Mouse (Mus musculus): ENCODE data around the gene Zpbp2. TPM values are rescaled to one million over a fixed set of nuclear protein-coding genes. Genes with fewer than 3 reads are reported as not detected.

Gene Zpbp2
- total RNA-seq, 1 experiment = 0.22 TPM

- Histone ChIP-seq H3K4me1 (ENCODE audit: control insufficient read depth in 2 of 2, insufficient read depth in 2 of 2, low read length in 2 of 2, poor library complexity in 1 of 2) (peaks cover 0 to 18% of the 10 kb centered on the region in 2 experiments; a peak in 3 of 4 replicates), H3K27ac (ENCODE audit: insufficient read depth, low read depth, low read length, poor library complexity, severe bottlenecking) (no peak within 1 kb of the TSS; the same call in 1 of the 2 replicates), H3K36me3 (ENCODE audit: control insufficient read depth, insufficient read depth, low read length, poor library complexity, severe bottlenecking) (peaks cover 15% of the 10 kb centered on the region), H3K9me3 (ENCODE audit: control insufficient read depth, insufficient read depth, low read depth, low read length) (no peaks in the 10 kb centered on the region), H3K9ac (ENCODE audit: insufficient read depth, low read depth, low read length, poor library complexity, severe bottlenecking) (peak within 1 kb of the TSS; percentile 94), H3K4me3 (ENCODE audit: insufficient read depth in 1 of 2, low read depth in 1 of 2, low read length in 2 of 2, poor library complexity in 1 of 2, severe bottlenecking in 1 of 2) (peak within 1 kb of the TSS; percentile 97)
- peak; percentile 99 for DNase-seq (ENCODE audit: low read depth, low spot score)
- no peak for TF ChIP-seq MAFK (IDR thresholded peaks at IDR 0.05; ENCODE audit: insufficient read depth, low read depth, low read length)
- TF ChIP-seq HCFC1 (IDR thresholded peaks at IDR 0.05; ENCODE audit: borderline replicate concordance, insufficient read depth, low read length) = peak; percentile 100
- in situ Hi-C loops (cut with MboI; ENCODE audit: low sequenced_read_pairs in 2 of 2, unreplicated experiment in 2 of 2) = no loop called here
These were observed 36.1 kb downstream of the Zpbp2 start, which contains the start of gene Ormdl3 for GRCm38 (mm10) chr11:98586892-98587563. Gene Ormdl3, minus strand, starts transcription at chr11:98587368.

DNA sequence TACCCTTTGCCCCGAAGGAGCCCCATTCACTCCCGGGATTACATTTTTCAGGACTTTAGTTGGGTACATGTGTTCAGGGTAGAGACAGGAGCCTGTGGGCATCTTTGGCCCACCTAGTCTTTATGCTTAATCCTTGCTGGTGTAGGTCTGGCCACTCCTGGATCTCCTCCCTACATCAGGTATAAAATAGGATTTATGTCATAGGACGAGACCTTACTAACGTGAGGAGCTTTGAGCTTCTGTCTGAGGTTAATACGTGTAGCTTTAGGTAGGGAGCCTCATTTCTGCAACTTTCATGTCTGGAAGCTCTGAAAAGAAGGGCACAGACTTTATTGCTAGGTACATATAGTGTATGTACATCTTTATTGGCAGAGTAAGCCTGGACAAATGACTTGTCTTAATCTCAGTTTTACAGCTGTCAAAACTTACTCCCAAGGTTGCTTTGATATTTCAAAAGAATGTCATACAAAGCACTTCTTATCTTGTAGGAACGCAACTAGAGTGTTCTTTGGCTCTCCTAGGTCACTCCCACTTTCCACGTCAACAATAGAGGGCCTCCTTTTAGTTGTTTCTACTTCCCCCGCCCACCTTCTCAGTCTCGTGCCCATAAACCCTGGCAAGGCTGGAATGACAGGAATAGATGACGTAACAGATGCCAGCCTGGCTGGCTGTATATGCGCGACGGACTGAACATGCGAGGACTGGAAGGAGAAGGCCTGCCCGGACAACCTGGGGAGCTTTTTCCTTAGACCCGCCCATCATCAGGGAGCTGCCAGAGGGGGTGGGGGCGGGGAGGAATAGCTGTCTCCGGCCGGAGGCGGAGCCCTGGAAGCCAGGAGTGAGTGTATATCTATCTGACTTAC lies 37.0 kb downstream of the Zpbp2 start:
- Histone ChIP-seq H3K4me1 (ENCODE audit: control insufficient read depth in 2 of 2, insufficient read depth in 2 of 2, low read length in 2 of 2, poor library complexity in 1 of 2) (peaks cover 0 to 15% of the 10 kb centered on the region in 2 experiments; a peak in 3 of 4 replicates), H3K27ac (ENCODE audit: insufficient read depth, low read depth, low read length, poor library complexity, severe bottlenecking) (no peak overlapping the region)
- in situ Hi-C loops (cut with MboI; ENCODE audit: low sequenced_read_pairs in 2 of 2, unreplicated experiment in 2 of 2) = no loop called here

DNA sequence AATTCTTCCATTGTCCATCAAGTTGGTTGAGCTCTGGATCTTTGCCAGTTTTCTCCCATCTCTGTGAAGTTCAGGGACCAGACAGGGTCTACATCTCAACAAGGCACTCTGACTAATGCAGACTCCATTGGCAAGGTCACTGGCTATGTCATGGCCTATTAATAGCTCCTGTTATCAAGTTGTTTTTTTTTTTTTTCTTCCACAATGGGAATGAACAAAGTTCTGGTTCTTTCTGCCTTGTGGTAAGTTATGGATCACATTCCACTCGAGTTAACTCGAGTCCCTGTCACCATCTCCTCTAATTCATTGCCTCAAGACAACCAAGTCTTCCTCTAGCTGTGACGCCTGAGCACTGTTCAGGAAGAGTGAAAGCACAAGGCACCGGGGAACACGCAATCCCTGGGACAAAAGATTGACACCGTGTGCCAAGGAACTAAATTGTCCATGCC lies 38.0 kb downstream of the Zpbp2 start:
- Histone ChIP-seq H3K27ac (ENCODE audit: insufficient read depth, low read depth, low read length, poor library complexity, severe bottlenecking) (no peak overlapping the region), H3K4me1 (ENCODE audit: control insufficient read depth in 2 of 2, insufficient read depth in 2 of 2, low read length in 2 of 2, poor library complexity in 1 of 2) (peaks cover 0 to 15% of the 10 kb centered on the region in 2 experiments; a peak in 3 of 4 replicates), H3K9ac (ENCODE audit: insufficient read depth, low read depth, low read length, poor library complexity, severe bottlenecking) (no peak overlapping the region), H3K4me3 (ENCODE audit: insufficient read depth in 1 of 2, low read depth in 1 of 2, low read length in 2 of 2, poor library complexity in 1 of 2, severe bottlenecking in 1 of 2) (no peak overlapping the region), H3K9me3 (ENCODE audit: control insufficient read depth, insufficient read depth, low read depth, low read length) (no peaks in the 10 kb centered on the region), H3K36me3 (ENCODE audit: control insufficient read depth, insufficient read depth, low read length, poor library complexity, severe bottlenecking) (peaks cover 1% of the 10 kb centered on the region; the same call in 1 of the 2 replicates)
- TF ChIP-seq CHD2 (IDR thresholded peaks at IDR 0.05; ENCODE audit: low read depth, low read length) (no peak), ZC3H11A (IDR thresholded peaks at IDR 0.05; ENCODE audit: borderline replicate concordance, low read depth, low read length) (no peak), ZNF384 (IDR thresholded peaks at IDR 0.05; ENCODE audit: low read depth, low read length) (no peak), HCFC1 (IDR thresholded peaks at IDR 0.05; ENCODE audit: borderline replicate concordance, insufficient read depth, low read length) (no peak), MAFK (IDR thresholded peaks at IDR 0.05; ENCODE audit: insufficient read depth, low read depth, low read length) (no peak)
- DNase-seq (ENCODE audit: low read depth, low spot score) = no peak
- in situ Hi-C loops (cut with MboI; ENCODE audit: low sequenced_read_pairs in 2 of 2, unreplicated experiment in 2 of 2) = no loop called here

More for the DNA sequence above, 37.0 kb downstream of the Zpbp2 start:
- peak; percentile 72 for DNase-seq (ENCODE audit: low read depth, low spot score)
- H3K9ac ChIP-seq (ENCODE audit: insufficient read depth, low read depth, low read length, poor library complexity, severe bottlenecking) = peak overlapping the region; percentile 20; the same call in 1 of the 2 replicates
- H3K36me3 ChIP-seq (ENCODE audit: control insufficient read depth, insufficient read depth, low read length, poor library complexity, severe bottlenecking) = peaks cover 7% of the 10 kb centered on the region
- TF ChIP-seq ZNF384 (IDR thresholded peaks at IDR 0.05; ENCODE audit: low read depth, low read length) (no peak), MAFK (IDR thresholded peaks at IDR 0.05; ENCODE audit: insufficient read depth, low read depth, low read length) (no peak), CHD2 (IDR thresholded peaks at IDR 0.05; ENCODE audit: low read depth, low read length) (no peak), HCFC1 (IDR thresholded peaks at IDR 0.05; ENCODE audit: borderline replicate concordance, insufficient read depth, low read length) (no peak; the same call in 1 of the 2 replicates), ZC3H11A (IDR thresholded peaks at IDR 0.05; ENCODE audit: borderline replicate concordance, low read depth, low read length) (no peak)
- peak overlapping the region; percentile 46 to 65 for H3K4me3 ChIP-seq (ENCODE audit: insufficient read depth in 1 of 2, low read depth in 1 of 2, low read length in 2 of 2, poor library complexity in 1 of 2, severe bottlenecking in 1 of 2)
- H3K9me3 ChIP-seq (ENCODE audit: control insufficient read depth, insufficient read depth, low read depth, low read length) = no peaks in the 10 kb centered on the region

- no peak for DNase-seq (ENCODE audit: low read depth, low spot score)
- in situ Hi-C loops (cut with MboI; ENCODE audit: low sequenced_read_pairs in 2 of 2, unreplicated experiment in 2 of 2) = no loop called here
- Histone ChIP-seq H3K36me3 (ENCODE audit: control insufficient read depth, insufficient read depth, low read length, poor library complexity, severe bottlenecking) (no peaks in the 10 kb centered on the region; the same call in 1 of the 2 replicates), H3K4me3 (ENCODE audit: insufficient read depth in 1 of 2, low read depth in 1 of 2, low read length in 2 of 2, poor library complexity in 1 of 2, severe bottlenecking in 1 of 2) (no peak overlapping the region), H3K9me3 (ENCODE audit: control insufficient read depth, insufficient read depth, low read depth, low read length) (no peaks in the 10 kb centered on the region), H3K27ac (ENCODE audit: insufficient read depth, low read depth, low read length, poor library complexity, severe bottlenecking) (no peak overlapping the region), H3K9ac (ENCODE audit: insufficient read depth, low read depth, low read length, poor library complexity, severe bottlenecking) (no peak overlapping the region), H3K4me1 (ENCODE audit: control insufficient read depth in 2 of 2, insufficient read depth in 2 of 2, low read length in 2 of 2, poor library complexity in 1 of 2) (peaks cover 0 to 13% of the 10 kb centered on the region in 2 experiments; a peak in 3 of 4 replicates)
- TF ChIP-seq CHD2 (IDR thresholded peaks at IDR 0.05; ENCODE audit: low read depth, low read length) (no peak), ZNF384 (IDR thresholded peaks at IDR 0.05; ENCODE audit: low read depth, low read length) (no peak), HCFC1 (IDR thresholded peaks at IDR 0.05; ENCODE audit: borderline replicate concordance, insufficient read depth, low read length) (no peak), ZC3H11A (IDR thresholded peaks at IDR 0.05; ENCODE audit: borderline replicate concordance, low read depth, low read length) (no peak), MAFK (IDR thresholded peaks at IDR 0.05; ENCODE audit: insufficient read depth, low read depth, low read length) (no peak)
These were observed 38.4 kb downstream of the Zpbp2 start for GRCm38 (mm10) chr11:98589306-98589705.
